ENCODE assay signal across 8 mouse cellular contexts in the genomic region with DNA sequence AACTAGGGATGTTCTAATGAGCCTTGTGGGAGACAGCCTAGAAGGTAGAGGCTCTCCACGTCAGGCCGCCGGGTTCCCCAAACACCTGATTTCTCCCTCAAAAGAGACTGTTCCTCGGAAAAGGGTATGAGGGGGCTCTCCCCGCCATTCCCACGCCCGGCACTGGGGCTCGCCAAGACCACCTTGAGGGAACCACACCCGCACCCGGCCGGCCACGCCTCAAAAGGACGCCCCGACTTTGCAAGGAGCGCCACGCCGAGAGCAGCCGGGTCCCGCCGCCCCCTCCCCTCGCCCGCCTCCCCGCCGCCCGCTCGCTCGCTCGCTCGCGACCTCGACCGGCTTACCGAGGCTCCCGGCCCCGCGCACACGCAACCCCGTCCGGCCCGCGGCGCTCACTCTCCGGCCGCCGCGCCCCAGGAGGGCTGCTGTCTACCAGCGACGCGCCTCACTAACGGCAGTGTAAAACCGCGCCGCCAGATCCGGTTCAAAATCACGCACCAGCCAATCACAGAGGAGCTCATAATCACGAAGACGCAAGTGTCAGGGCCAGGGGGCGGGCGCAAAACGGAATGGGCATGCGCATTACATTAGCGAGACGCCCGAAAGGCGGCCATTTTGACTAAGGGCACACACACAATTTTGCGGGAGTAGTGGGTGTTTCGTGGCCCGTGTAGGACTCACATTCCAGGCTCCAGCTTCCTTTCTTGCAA. TPM values are rescaled to one million over a fixed set of nuclear protein-coding genes. Genes with fewer than 3 reads are reported as not detected.
A peak's percentile ranks its signal among the peaks of the same experiment; 100 is the strongest.
DNase-seq lines count a peak whose midpoint lies in the region; ATAC-seq lines count a peak whose summit lies in the region.

A gene (minus strand): TSS at position 494 of the 710 bp plus-strand sequence.

- peak; percentile 95 to 98 for ATAC-seq in hematopoietic stem cell, adult 5-6 weeks (replicated peaks in 1 of 2; ENCODE audit: insufficient read depth in 1 of 2, low FRiP score in 2 of 2, low TSS enrichment in 1 of 2, low read depth in 1 of 2, poor library complexity in 2 of 2, severe bottlenecking in 2 of 2)
- ATAC-seq in lung, embryonic 16.5 days (ENCODE audit: low read depth), result peak; percentile 96

- peak; percentile 98 for DNase-seq in MEL-GATA-1-ER (ENCODE audit: extremely low read depth, low read depth)
- DNase-seq in cerebellum, adult 8-10 months, result peak; percentile 96
- DNase-seq in forelimb bud, embryonic 11.5 days (ENCODE audit: low read depth, low spot score), result peak; percentile 96
- peak; percentile 94 for DNase-seq in layer of hippocampus, adult 9-10 months (ENCODE audit: low spot score)
- peak; percentile 81 for DNase-seq in ovary, postnatal 10 days (ENCODE audit: low spot score)
- peak; percentile 95 to 97 for DNase-seq in thymus, postnatal 10 days (ENCODE audit: low spot score in 2 of 2)

- H3K4me1 ChIP-seq in lung, embryonic 16.5 days (replicated peaks; ENCODE audit: control insufficient read depth, insufficient read depth, low read length), result peaks cover 32% of the 10 kb centered on the region

- peak within 1 kb of the TSS; percentile 67 for H3K4me2 ChIP-seq in lung, embryonic 16.5 days (ENCODE audit: low read depth, low read length)

- H3K9ac ChIP-seq in lung, embryonic 16.5 days (ENCODE audit: low read length), result peak within 1 kb of the TSS; percentile 91

- peaks cover 17% of the 10 kb centered on the region; the same call in 1 of the 2 replicates for H3K27me3 ChIP-seq in lung, embryonic 16.5 days (ENCODE audit: control insufficient read depth, insufficient read depth, low read depth, low read length)

- peak within 1 kb of the TSS; percentile 58; the same call in 1 of the 2 replicates for H3K27ac ChIP-seq in lung, embryonic 16.5 days (ENCODE audit: low read length)

- no peaks in the 10 kb centered on the region for H3K36me3 ChIP-seq in lung, embryonic 16.5 days (ENCODE audit: control insufficient read depth, insufficient read depth, low read length)

- H3K9me3 ChIP-seq in lung, embryonic 16.5 days (ENCODE audit: control insufficient read depth, low read length), result no peaks in the 10 kb centered on the region

- peak within 1 kb of the TSS; percentile 78 for H3K4me3 ChIP-seq in lung, embryonic 16.5 days (ENCODE audit: low read length)

- WGBS in lung, embryonic 16.5 days, result under 1% methylated on average over 49 of the region's 68 CpGs

RNA-seq across cellular contexts. Expression of the gene that starts here (rescaled TPM):
- 47.7 and 50.2 TPM in 2 replicates for total RNA-seq in hematopoietic stem cell, adult 5-6 weeks (2017)
- 165 and 178 TPM in 2 replicates for polyA plus RNA-seq in lung, embryonic 16.5 days (2015; fragmentation: Nextera tagmentation; extraction: Ambion mirVana)

Comparison
In these comparisons a context has a peak if more than half of its experiments do, and no peak if none do; other contexts are left out.
1. Peak in every context shown above with its lines: DNase-seq, ATAC-seq, H3K4me3 ChIP-seq and H3K27ac ChIP-seq.